Mouse (Mus musculus) kidney, postnatal 10 days (tissue): Measurements from ENCODE around the gene Dhx9.
"Not testable (repeated sequence)": the region's sequence is repeated elsewhere in the genome, so short reads cannot be mapped to it uniquely, and the experiment has no call there.

ENCODE experiments used
- DNase-seq: peaks from one replicate; pipeline ENCODE4 v3.0.0; 2021; ENCODE audit warnings: mixed read lengths

The Dhx9 gene

GRCm38 (mm10) chr1:153485201-153485796 lies 2.2 kb downstream of the Dhx9 start:
- no peak for DNase-seq

DNA sequence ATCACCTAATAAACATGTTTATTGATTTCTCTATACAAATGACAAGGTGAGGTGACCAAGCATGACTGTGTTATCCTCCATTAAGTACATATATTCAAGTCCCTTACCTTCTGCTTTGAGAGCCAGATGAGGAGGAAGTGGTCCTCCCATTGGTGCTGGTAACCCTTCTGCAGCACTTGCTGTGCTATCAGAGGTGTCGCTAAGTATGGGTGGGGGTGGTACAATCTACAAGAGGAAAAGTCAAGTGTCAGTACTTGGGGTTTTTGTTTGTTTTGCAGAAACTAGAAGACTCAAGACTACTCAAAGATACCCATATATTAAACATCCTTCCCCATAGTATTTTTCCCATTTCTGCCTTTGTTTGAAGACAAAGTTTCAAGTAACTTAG lies 6.4 kb downstream of the Dhx9 start:
- no peak for DNase-seq

DNA sequence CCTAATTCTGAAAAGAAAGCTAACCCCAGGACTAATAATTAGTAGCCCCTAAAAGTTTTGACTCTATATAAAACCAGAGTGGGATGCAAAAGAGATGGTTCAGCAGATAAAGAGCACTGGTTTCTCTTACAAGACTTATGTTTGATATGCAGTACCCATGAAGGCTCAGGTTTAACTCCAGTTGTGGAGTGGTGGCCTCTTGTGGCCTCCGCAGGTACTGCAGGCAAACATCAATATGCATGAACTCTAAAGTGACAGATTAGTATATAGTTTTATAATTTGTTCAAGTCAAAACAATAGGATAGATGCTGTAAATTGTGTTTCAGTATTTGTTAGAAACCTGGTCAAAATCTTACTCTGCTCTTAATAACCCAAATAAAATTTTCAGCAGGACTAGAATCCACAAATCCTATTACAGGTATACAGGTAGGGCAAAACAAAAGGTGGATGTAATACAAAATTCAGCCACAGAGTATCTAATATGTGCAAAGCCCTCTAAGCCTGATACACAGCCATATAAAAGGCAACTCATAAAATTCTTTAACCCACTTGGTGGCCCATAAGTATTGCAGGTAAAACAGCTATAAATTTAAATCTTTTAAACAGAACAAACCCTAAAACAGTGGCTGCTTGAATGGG lies 7.0 kb downstream of the Dhx9 start:
- peak; percentile 86 for DNase-seq

DNA sequence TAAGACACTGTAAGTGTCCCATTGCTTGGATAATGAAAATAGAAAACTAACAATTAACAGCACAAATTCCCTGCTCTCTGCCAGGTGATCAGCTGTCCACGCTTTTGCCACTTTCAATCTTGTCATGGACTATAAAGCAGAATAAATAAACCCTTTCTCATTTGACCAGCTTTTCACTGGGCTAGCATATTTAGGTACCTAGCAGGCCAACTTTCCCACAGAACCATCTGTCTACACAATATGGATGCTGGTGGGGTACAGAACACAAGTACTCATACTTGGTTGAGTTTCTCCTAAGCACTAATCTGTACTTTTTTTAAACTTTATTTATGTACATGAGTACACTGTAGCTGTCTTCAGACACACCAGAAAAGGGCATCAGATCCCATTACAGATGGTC lies 8.2 kb downstream of the Dhx9 start:
- DNase-seq = no peak

- no peak for DNase-seq
Measured at GRCm38 (mm10) chr1:153461796-153462195, 25.7 kb downstream of the Dhx9 start.

- no peak for DNase-seq
Measured at GRCm38 (mm10) chr1:153456137-153456536, 31.3 kb downstream of the Dhx9 start.

DNA sequence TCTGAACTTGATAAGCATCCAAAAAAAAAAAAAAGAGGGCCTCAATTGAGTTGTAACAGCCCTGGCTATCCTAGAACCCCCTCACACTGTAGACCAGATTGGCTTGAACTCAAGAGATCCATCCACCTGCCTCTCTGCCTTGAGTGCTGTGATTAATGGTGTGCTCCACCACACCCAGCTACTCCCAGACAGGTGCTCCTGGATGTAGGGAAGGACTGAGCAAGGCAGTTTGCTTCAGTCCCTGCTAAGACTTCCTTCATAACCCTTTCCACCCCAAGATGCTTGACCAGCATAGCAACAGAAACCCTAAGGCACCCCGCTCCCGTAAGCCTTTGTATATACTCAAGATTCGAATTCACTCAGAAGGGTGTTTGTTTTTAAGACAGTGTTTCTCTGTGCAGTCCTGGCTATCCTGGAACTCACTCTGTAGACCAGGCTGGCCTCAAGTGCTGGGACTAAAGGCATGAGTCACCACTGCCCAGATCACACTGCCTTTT lies 34.3 kb downstream of the Dhx9 start:
- DNase-seq = no peak

GRCm38 (mm10) chr1:153451237-153452154 lies 36.0 kb downstream of the Dhx9 start:
- DNase-seq = peak; percentile 42

DNA sequence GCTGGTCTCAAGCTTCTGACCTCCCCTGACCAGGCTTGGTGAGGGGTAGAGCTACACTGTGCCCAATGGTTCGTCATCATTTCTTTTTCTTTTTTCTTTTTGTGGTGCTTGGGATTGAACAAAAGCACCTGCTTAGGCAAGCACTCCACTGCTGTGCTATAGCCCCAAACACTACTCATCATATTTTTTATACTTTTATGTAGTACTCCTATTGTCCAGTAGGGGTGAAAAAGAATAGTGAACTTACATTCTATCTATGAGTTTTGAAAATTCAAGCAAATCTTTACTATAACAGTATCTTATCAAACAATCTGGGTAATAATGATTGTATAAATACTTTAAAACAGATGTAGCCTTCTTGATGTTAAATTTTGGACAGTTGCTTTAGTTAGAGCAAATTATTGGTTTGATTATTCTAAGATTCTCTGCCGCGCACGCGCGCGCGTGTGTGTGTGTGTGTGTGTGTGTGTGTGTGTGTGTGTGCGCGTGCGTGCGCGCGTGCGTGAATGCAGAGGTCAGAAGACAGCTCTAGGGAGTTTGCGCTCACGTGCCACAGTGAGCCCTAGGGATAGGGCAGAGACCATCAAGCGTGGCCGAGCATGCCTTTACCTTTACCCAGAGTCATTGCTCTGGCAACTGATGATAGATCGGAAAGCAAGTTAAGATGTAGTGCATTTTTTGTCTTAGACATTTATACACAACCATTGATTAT lies 41.2 kb downstream of the Dhx9 start:
- no peak for DNase-seq

DNA sequence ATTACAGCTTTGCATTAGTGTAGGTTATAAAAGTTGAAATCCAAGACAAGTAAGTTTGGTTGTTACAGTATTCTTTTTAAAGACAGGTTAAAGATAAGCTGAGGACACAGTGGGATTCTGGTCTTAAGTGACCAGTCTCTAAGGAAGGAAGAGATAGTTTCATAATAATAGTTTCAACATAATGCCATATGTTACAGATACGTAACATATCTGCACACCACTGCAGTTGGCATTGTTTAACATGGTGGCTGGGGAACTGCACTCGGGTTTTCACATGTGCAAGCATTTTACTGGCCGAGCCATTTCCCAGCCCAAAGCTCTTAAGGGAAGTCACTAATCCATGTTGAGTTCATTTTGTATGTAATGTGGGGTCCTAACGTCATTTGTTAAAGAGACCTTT lies 43.8 kb downstream of the Dhx9 start:
- DNase-seq = no peak

GRCm38 (mm10) chr1:153443019-153443418 lies 44.4 kb downstream of the Dhx9 start:
- no peak for DNase-seq

GRCm38 (mm10) chr1:153441656-153442055 lies 45.8 kb downstream of the Dhx9 start:
- DNase-seq = no peak

- DNase-seq = no peak
Measured at GRCm38 (mm10) chr1:153440752-153441151, 46.7 kb downstream of the Dhx9 start.

GRCm38 (mm10) chr1:153437536-153437935 lies 49.9 kb downstream of the Dhx9 start:
- DNase-seq = no peak

DNA sequence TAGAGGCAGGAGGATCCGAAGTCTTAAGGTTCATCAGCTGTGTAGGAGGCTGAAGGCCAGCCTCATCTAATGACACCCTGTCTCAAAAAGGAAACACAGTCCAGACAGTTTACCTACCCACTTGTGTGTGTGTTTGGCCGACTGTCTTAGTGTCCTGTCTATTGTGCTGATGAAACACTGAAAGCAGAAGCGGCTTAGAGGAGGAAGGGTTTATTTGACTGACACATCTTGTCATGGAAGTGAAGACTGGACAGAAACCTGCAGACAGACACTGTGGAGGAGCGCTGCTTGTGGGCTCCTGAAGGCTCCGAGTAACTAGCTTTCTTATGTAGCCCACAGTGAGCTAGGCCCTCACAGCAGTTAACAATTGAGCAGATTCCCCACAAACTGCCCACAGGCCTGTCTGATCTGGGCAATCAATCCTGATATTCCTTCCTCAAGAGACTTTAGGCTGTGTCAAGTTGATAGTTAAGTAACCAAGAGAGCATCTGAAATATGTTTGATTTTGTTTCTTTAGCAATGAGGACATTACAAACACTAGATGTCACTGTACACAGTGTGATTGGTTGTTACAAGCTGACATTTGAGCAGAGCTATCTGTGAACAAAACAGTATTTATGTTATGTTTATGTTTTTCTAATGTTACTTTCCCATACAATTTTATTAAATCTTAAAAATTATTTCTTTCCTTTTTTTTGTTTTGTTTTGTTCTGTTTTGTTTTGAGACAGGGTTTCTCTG lies 53.4 kb downstream of the Dhx9 start:
- DNase-seq = no peak

DNA sequence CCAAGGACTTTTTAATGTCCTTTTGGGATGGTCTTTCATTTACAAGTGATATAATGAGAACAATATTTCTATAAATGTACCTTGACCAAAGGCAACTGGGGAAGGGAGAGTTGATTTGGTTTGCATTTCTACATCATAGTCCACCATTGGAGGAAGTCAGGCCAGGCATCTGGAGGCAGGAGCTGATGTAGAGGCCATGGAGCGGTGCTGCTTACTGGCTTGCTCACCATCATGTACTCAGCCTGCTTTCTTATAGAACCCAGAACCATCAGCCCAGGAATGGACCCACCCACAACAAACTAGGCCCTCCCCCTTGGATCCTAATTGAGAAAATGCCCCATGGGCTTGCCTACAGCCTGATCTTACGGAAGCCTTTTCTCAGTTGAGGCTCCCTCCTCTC lies 55.1 kb downstream of the Dhx9 start:
- DNase-seq = no peak

- DNase-seq = no peak
Measured at GRCm38 (mm10) chr1:153431701-153432100, 55.8 kb downstream of the Dhx9 start.

DNA sequence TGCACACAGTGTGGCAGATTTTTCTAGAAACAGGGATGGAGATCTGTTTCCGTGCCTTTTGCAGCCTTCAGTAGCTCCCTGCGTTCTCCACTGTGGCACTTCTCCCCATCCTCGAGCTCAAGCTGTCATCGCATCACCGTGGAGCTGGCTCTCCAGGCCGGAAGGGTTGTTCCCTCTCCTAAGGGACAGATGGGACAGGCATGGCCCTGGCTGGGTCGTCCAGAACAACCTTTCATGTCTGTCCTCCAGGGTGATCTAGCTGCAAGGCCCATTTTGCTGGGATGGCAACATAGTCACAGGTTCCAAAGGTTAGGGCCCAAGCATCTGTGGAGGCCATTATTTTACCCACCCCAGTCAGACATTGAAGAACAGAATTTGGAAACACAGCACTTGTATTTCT lies 56.3 kb downstream of the Dhx9 start:
- DNase-seq = no peak

DNA sequence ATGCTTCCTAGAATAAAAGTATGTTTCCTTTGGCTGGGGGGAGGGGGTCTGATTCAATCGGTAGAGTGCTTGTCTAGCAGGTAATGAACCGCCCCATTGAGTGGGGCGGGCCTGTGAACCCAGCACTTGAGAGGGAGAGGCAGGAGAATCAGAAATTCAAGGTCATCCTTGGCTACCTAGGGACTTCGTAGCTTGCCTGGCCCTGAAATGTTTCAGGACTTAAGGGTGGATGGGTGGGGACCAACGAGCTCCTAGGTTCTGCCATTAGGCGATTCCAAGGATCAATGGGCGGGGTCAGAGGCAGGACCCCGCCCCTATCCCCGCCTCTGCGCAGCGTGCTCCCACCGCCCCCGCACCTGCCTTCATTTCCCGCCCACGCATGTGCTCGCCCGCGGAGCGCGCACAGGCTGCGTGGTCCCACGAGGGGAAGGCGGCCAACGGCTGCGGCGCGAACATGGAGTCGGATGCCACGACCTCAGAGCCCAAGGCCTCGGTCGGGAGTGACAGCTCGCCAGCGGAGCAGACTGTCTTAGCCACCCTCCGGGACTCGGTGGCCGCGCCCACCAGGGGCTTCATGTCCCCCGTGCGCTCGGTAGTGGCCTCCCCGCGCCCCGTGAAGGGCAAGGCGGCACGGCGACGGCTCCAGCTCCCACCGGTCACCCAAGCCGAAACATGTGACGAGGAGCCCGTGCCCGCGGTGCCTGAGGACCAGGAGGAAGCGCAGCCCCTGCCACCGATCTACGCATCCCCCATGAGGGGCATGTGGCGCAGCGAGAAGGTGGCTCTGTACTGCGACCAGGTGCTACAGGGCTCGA lies 62.5 kb downstream of the Dhx9 start, which contains the start of gene Shcbp1l:
Gene Shcbp1l (plus strand): TSS at position 393 of the 815 bp plus-strand sequence.
- DNase-seq = peak; percentile 71

DNA sequence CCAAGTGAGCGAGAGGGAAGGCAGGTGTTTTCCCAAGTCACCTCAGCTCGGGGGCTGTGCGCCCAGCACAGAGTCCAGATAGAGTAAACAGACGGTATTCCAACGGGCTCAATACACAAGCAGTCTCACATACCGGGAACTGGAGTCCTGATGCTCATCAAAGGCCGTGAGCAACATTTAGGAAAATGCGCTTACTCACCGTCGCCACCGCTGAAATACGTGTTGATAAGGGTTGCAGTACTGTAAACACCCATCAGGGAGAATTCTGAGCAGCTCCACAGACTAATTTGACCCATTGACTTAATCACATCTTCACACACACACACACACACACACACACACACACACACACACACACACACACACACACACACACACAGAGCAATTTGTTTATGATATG lies 63.2 kb downstream of the Dhx9 start:
- no peak for DNase-seq

GRCm38 (mm10) chr1:153417805-153418204 lies 69.7 kb downstream of the Dhx9 start:
- DNase-seq = not testable (repeated sequence)
